Mouse (Mus musculus) MEL (cell line): ENCODE results near the gene Arhgap23. TPM values are rescaled to one million over a fixed set of nuclear protein-coding genes. Genes with fewer than 3 reads are reported as not detected.

ENCODE experiments used
- DNase-seq: peaks from one replicate; pipeline ENCODE4 v3.0.0; 2011; ENCODE audit warnings: low read depth, low spot score
- H3K27ac ChIP-seq: 2 replicates; pipeline ENCODE4 v1.5.1; 2012; ENCODE audit warnings: low read depth, mild to moderate bottlenecking, control low read depth, low read length, moderate library complexity; ENCODE audit not compliant: control insufficient read depth
- H3K27me3 ChIP-seq, 2 experiments: fragments of 150-350 bp in 1 of 2; sonication (generic) in 1 of 2; 2 replicates each; pipeline ENCODE4 v1.6.1; 2012; ENCODE audit warnings: low read length in 2 of 2, mild to moderate bottlenecking in 2 of 2, improper control_type of control experiment in 1 of 2, moderate library complexity in 1 of 2; ENCODE audit not compliant: insufficient read depth in 2 of 2, control insufficient read depth in 1 of 2
- H3K36me3 ChIP-seq, 2 experiments: 2 replicates each; pipeline ENCODE4 v1.6.1; 2012 to 2014; ENCODE audit warnings: low read length in 2 of 2, improper control_type of control experiment in 1 of 2, inconsistent platforms in 1 of 2, mild to moderate bottlenecking in 1 of 2; ENCODE audit not compliant: insufficient read depth in 2 of 2, control insufficient read depth in 1 of 2
- H3K4me1 ChIP-seq, 2 experiments: fragments of 150-350 bp in 1 of 2; sonication (generic) in 1 of 2; 2 replicates each; pipeline ENCODE4 v1.6.1; 2012; ENCODE audit warnings: low read length in 2 of 2, improper control_type of control experiment in 1 of 2, mild to moderate bottlenecking in 1 of 2; ENCODE audit not compliant: insufficient read depth in 2 of 2, control insufficient read depth in 1 of 2
- H3K4me3 ChIP-seq, 2 experiments: fragments of 150-350 bp in 1 of 2; sonication (generic) in 1 of 2; 2 replicates each; pipeline ENCODE4 v1.5.1; 2012; ENCODE audit warnings: low read depth in 2 of 2, low read length in 2 of 2, mild to moderate bottlenecking in 2 of 2, moderate library complexity in 2 of 2, control low read depth in 1 of 2, improper control_type of control experiment in 1 of 2; ENCODE audit not compliant: control insufficient read depth in 1 of 2, insufficient read depth in 1 of 2
- H3K79me2 ChIP-seq: 2 replicates; pipeline ENCODE4 v1.6.1; 2012; ENCODE audit warnings: mild to moderate bottlenecking, low read length, moderate library complexity; ENCODE audit not compliant: control insufficient read depth, poor library complexity, insufficient read depth
- H3K9ac ChIP-seq: 2 replicates; pipeline ENCODE4 v1.6.1; 2012; ENCODE audit warnings: low read depth, mild to moderate bottlenecking, control low read depth, low read length, moderate library complexity; ENCODE audit not compliant: control insufficient read depth, poor library complexity, severe bottlenecking
- H3K9me3 ChIP-seq: fragments of 150-350 bp; sonication (generic); replicated peaks from 2 replicates; pipeline ENCODE4 v1.6.1; 2012; ENCODE audit warnings: mild to moderate bottlenecking, low read length, improper control_type of control experiment, moderate library complexity; ENCODE audit not compliant: insufficient read depth
- BHLHE40 ChIP-seq: IDR thresholded peaks from 2 replicates; pipeline ENCODE4 v1.6.1; 2012; ENCODE audit warnings: low read depth, mild to moderate bottlenecking, inconsistent platforms, low read length, improper control_type of control experiment, borderline replicate concordance
- CTCF ChIP-seq, 3 experiments: IDR thresholded peaks in 2 of 3; conservative IDR thresholded peaks in 1 of 3; 2 replicates each; pipeline ENCODE4 v1.5.1; 2011 to 2012; ENCODE audit warnings: low read length in 3 of 3, low read depth in 2 of 3, mild to moderate bottlenecking in 2 of 3, improper control_type of control experiment in 1 of 3, inconsistent platforms in 1 of 3, mixed read lengths in 1 of 3, moderate library complexity in 1 of 3; ENCODE audit not compliant: control insufficient read depth in 1 of 3, insufficient read depth in 1 of 3, poor library complexity in 1 of 3, severe bottlenecking in 1 of 3
- E2F4 ChIP-seq: IDR thresholded peaks from 2 replicates; pipeline ENCODE4 v1.6.1; 2011; ENCODE audit warnings: low read depth, low read length, improper control_type of control experiment, borderline replicate concordance
- ELF1 ChIP-seq: IDR thresholded peaks from 2 replicates; pipeline ENCODE4 v1.6.1; 2014; ENCODE audit warnings: low read depth, mild to moderate bottlenecking, inconsistent platforms, low read length, improper control_type of control experiment, moderate library complexity
- GABPA ChIP-seq: IDR thresholded peaks from 2 replicates; pipeline ENCODE4 v1.6.1; 2012; ENCODE audit warnings: low read depth, mild to moderate bottlenecking, inconsistent platforms, low read length, improper control_type of control experiment, moderate library complexity
- GATA1 ChIP-seq: IDR thresholded peaks from 2 replicates; pipeline ENCODE4 v1.6.1; 2011; ENCODE audit warnings: low read depth, low read length, improper control_type of control experiment
- HCFC1 ChIP-seq: IDR thresholded peaks from 2 replicates; pipeline ENCODE4 v1.6.1; 2012; ENCODE audit warnings: low read depth, mild to moderate bottlenecking, inconsistent platforms, low read length, improper control_type of control experiment, moderate library complexity
- JUND ChIP-seq: IDR thresholded peaks from 2 replicates; pipeline ENCODE4 v1.6.1; 2011; ENCODE audit warnings: low read depth, mild to moderate bottlenecking, improper control_type of control experiment, low read length
- MAFK ChIP-seq: IDR thresholded peaks from 2 replicates; pipeline ENCODE4 v1.6.1; 2011; ENCODE audit warnings: low read depth, mild to moderate bottlenecking, low read length, improper control_type of control experiment, borderline replicate concordance
- MAX ChIP-seq: IDR thresholded peaks from 2 replicates; pipeline ENCODE4 v1.6.1; 2011; ENCODE audit warnings: low read length, improper control_type of control experiment
- MAZ ChIP-seq: IDR thresholded peaks from 2 replicates; pipeline ENCODE4 v1.6.1; 2012; ENCODE audit warnings: low read depth, mild to moderate bottlenecking, inconsistent platforms, low read length, improper control_type of control experiment
- MEF2A ChIP-seq: IDR thresholded peaks from 2 replicates; pipeline ENCODE4 v1.6.1; 2014; ENCODE audit warnings: low read depth, mild to moderate bottlenecking, inconsistent platforms, low read length, improper control_type of control experiment; ENCODE audit not compliant: poor library complexity, insufficient replicate concordance, severe bottlenecking; ENCODE audit errors: extremely low read depth
- MYC ChIP-seq: IDR thresholded peaks from 2 replicates; pipeline ENCODE4 v1.6.1; 2011; ENCODE audit warnings: low read depth, mild to moderate bottlenecking, low read length, improper control_type of control experiment, moderate library complexity
- NELFE ChIP-seq: IDR thresholded peaks from 2 replicates; pipeline ENCODE4 v1.6.1; 2011; ENCODE audit warnings: low read depth, low read length, improper control_type of control experiment
- NRF1 ChIP-seq: IDR thresholded peaks from 2 replicates; pipeline ENCODE4 v1.6.1; 2014; ENCODE audit warnings: low read depth, mild to moderate bottlenecking, inconsistent platforms, low read length, improper control_type of control experiment, moderate library complexity; ENCODE audit not compliant: poor library complexity, insufficient read depth, severe bottlenecking
- POLR2AphosphoS2 ChIP-seq: IDR thresholded peaks from 2 replicates; pipeline ENCODE4 v1.6.1; 2011; ENCODE audit warnings: low read length, improper control_type of control experiment
- RAD21 ChIP-seq: IDR thresholded peaks from 2 replicates; pipeline ENCODE4 v1.6.1; 2011; ENCODE audit warnings: mild to moderate bottlenecking, low read depth, low read length, improper control_type of control experiment
- RCOR1 ChIP-seq: IDR thresholded peaks from 2 replicates; pipeline ENCODE4 v1.6.1; 2012; ENCODE audit warnings: low read depth, mild to moderate bottlenecking, inconsistent platforms, low read length, improper control_type of control experiment
- SIN3A ChIP-seq: IDR thresholded peaks from 2 replicates; pipeline ENCODE4 v1.6.1; 2012; ENCODE audit warnings: low read length, improper control_type of control experiment, inconsistent platforms
- SMC3 ChIP-seq: IDR thresholded peaks from 2 replicates; pipeline ENCODE4 v1.6.1; 2011; ENCODE audit warnings: low read depth, low read length, improper control_type of control experiment
- TBP ChIP-seq: IDR thresholded peaks from 2 replicates; pipeline ENCODE4 v1.8.0; 2011; ENCODE audit warnings: low read depth, low read length, improper control_type of control experiment
- UBTF ChIP-seq: IDR thresholded peaks from 2 replicates; pipeline ENCODE4 v1.6.1; 2012; ENCODE audit warnings: low read depth, mild to moderate bottlenecking, inconsistent platforms, low read length, improper control_type of control experiment, moderate library complexity, borderline replicate concordance; ENCODE audit not compliant: insufficient read depth
- USF2 ChIP-seq, 2 experiments: IDR thresholded peaks; 2 replicates each; pipeline ENCODE4 v1.6.1; 2011 to 2012; ENCODE audit warnings: improper control_type of control experiment in 2 of 2, low read length in 2 of 2, borderline replicate concordance in 1 of 2, inconsistent platforms in 1 of 2, low read depth in 1 of 2, mild to moderate bottlenecking in 1 of 2; ENCODE audit not compliant: insufficient read depth in 1 of 2
- ZC3H11A ChIP-seq: IDR thresholded peaks from 2 replicates; pipeline ENCODE4 v1.6.1; 2012; ENCODE audit warnings: low read depth, mild to moderate bottlenecking, inconsistent platforms, low read length, improper control_type of control experiment
- ZKSCAN1 ChIP-seq: IDR thresholded peaks from 2 replicates; pipeline ENCODE4 v1.6.1; 2012; ENCODE audit warnings: low read depth, mild to moderate bottlenecking, inconsistent platforms, low read length, improper control_type of control experiment, moderate library complexity
- ZMIZ1 ChIP-seq: IDR thresholded peaks from 2 replicates; pipeline ENCODE4 v1.6.1; 2012; ENCODE audit warnings: low read depth, mild to moderate bottlenecking, inconsistent platforms, low read length, improper control_type of control experiment, moderate library complexity
- ZNF384 ChIP-seq: IDR thresholded peaks from 2 replicates; pipeline ENCODE4 v1.6.1; 2012; ENCODE audit warnings: low read depth, mild to moderate bottlenecking, inconsistent platforms, low read length, improper control_type of control experiment
- polyA plus RNA-seq, 2 experiments: library from polyadenylated mRNA; stranded (reverse) in 1 of 2; unstranded in 1 of 2; fragments of >175 nt in 1 of 2; fragments of >200 nt in 1 of 2; gene quantifications; 2 replicates each; pipeline versions ENCODE4 v1.2.1 to v1.2.4; 2012; ENCODE audit warnings: low replicate concordance in 2 of 2, low read depth in 1 of 2; ENCODE audit not compliant: insufficient read length in 2 of 2, insufficient read depth in 1 of 2, missing spikeins in 1 of 2
- total RNA-seq: library from RNA; depleted of rRNA; stranded (reverse); fragments of 300-350 nt; gene quantifications from 2 replicates; pipeline ENCODE4 v1.2.3, GENCODE M21; 2012

Gene Arhgap23
- total and polyA plus RNA-seq, 3 experiments: 1.7 to 7.5 TPM; not detected in 1

GRCm38 (mm10) chr11:97531381-97532260 lies 116.3 kb downstream of the Arhgap23 start (continued):
- TF ChIP-seq GABPA (no peak), NRF1 (peak; percentile 99), NELFE (peak; percentile 82), E2F4 (no peak), MEF2A (no peak), RCOR1 (no peak), ZMIZ1 (no peak), BHLHE40 (no peak), USF2 (IDR thresholded peaks at IDR 0.05; ENCODE audit: borderline replicate concordance in 1 of 2, insufficient read depth in 1 of 2, low read depth in 1 of 2, low read length in 2 of 2) (no peak), ZNF384 (no peak), CTCF (IDR thresholded peaks at IDR 0.05 in 2 of 3, conservative IDR thresholded peaks at IDR 0.05 in 1 of 3; ENCODE audit: control insufficient read depth in 1 of 3, insufficient read depth in 1 of 3, low read depth in 2 of 3, low read length in 3 of 3, poor library complexity in 1 of 3, severe bottlenecking in 1 of 3) (peak; percentile 83 to 97 (median 97)), ELF1 (no peak), JUND (no peak), UBTF (peak; percentile 43; the same call in 1 of the 2 replicates), RAD21 (peak; percentile 70), POLR2AphosphoS2 (peak; percentile 52; the same call in 1 of the 2 replicates), SMC3 (peak; percentile 86), ZKSCAN1 (no peak), ZC3H11A (peak; percentile 42; the same call in 1 of the 2 replicates), MYC (no peak; the same call in 1 of the 2 replicates), HCFC1 (peak; percentile 64; the same call in 1 of the 2 replicates)

- H3K4me1 ChIP-seq: peaks cover 4 to 11% of the 10 kb centered on the region in 2 experiments
- TF ChIP-seq MAX (peak; percentile 32; the same call in 1 of the 2 replicates), ELF1 (no peak), MAFK (no peak), TBP (0 out of 2 replicates have a peak, but pooled peaks have one; percentile 0), SIN3A (peak; percentile 16; the same call in 1 of the 2 replicates), MAZ (no peak), GATA1 (peak; percentile 23)
- H3K27ac ChIP-seq: peak overlapping the region; percentile 8
- peak overlapping the region; percentile 58 to 59 for H3K4me3 ChIP-seq
- H3K9me3 ChIP-seq: no peaks in the 10 kb centered on the region
- no peaks in the 10 kb centered on the region for H3K36me3 ChIP-seq
- no peaks in the 10 kb centered on the region for H3K79me2 ChIP-seq
- H3K27me3 ChIP-seq: no peaks in the 10 kb centered on the region; a peak in 2 of 4 replicates
- peak overlapping the region; percentile 58 for H3K9ac ChIP-seq
- DNase-seq: no peak
Measured at GRCm38 (mm10) chr11:97532354-97532753, 117.0 kb downstream of the Arhgap23 start.
